Mouse (Mus musculus) CH12.LX (cell line): Measurements from ENCODE around the gene Mettl24.

Experiments used
- CTCF ChIP-seq, 2 experiments: IDR thresholded peaks in 1 of 2; conservative IDR thresholded peaks in 1 of 2; 2 replicates each; pipeline ENCODE4 v1.5.1; 2011 to 2012; ENCODE audit warnings: low read depth in 2 of 2, low read length in 2 of 2, improper control_type of control experiment in 1 of 2, inconsistent platforms in 1 of 2, mild to moderate bottlenecking in 1 of 2, moderate library complexity in 1 of 2
- ELF1 ChIP-seq: IDR thresholded peaks from 2 replicates; pipeline ENCODE4 v1.6.1; 2014; ENCODE audit warnings: low read depth, mild to moderate bottlenecking, inconsistent platforms, low read length, improper control_type of control experiment
- EP300 ChIP-seq: IDR thresholded peaks from 2 replicates; pipeline ENCODE4 v1.6.1; 2011; ENCODE audit warnings: low read length, improper control_type of control experiment
- HCFC1 ChIP-seq: IDR thresholded peaks from 2 replicates; pipeline ENCODE4 v1.6.1; 2012; ENCODE audit warnings: low read depth, mild to moderate bottlenecking, inconsistent platforms, low read length, improper control_type of control experiment
- POLR2A ChIP-seq: IDR thresholded peaks from 2 replicates; pipeline ENCODE4 v1.6.1; 2011; ENCODE audit warnings: low read depth, mild to moderate bottlenecking, improper control_type of control experiment, low read length
- POLR2AphosphoS2 ChIP-seq: IDR thresholded peaks from 2 replicates; pipeline ENCODE4 v1.6.1; 2011; ENCODE audit warnings: low read depth, low read length, improper control_type of control experiment

GRCm38 (mm10) chr10:40843841-40844240 is 160.8 kb downstream of the Mettl24 start:
- TF ChIP-seq EP300 = no peak
- no peak for TF ChIP-seq HCFC1
- TF ChIP-seq POLR2AphosphoS2 = no peak
- no peak for TF ChIP-seq CTCF (conservative IDR thresholded peaks at IDR 0.05 in 1 of 2, IDR thresholded peaks at IDR 0.05 in 1 of 2; ENCODE audit: low read depth in 2 of 2, low read length in 2 of 2)
- no peak for TF ChIP-seq POLR2A
- no peak for TF ChIP-seq ELF1
